Mouse (Mus musculus) G1E (cell line): ENCODE data around the gene Hipk2.

Source experiments
- CTCF ChIP-seq: IDR thresholded peaks from 2 replicates; pipeline ENCODE4 v1.5.1; 2012; ENCODE audit warnings: low read depth, low read length, inconsistent platforms, mixed read lengths
- GATA1 ChIP-seq: IDR thresholded peaks from 2 replicates; pipeline ENCODE4 v1.6.1; 2012; ENCODE audit warnings: borderline replicate concordance, low read length, inconsistent platforms, mixed read lengths
- GATA2 ChIP-seq: IDR thresholded peaks from 2 replicates; pipeline ENCODE4 v1.6.1; 2012; ENCODE audit warnings: low read depth, low read length, inconsistent platforms, borderline replicate concordance
- POLR2AphosphoS5 ChIP-seq: IDR thresholded peaks from 2 replicates; pipeline ENCODE4 v1.6.1; 2012; ENCODE audit warnings: low read depth, low read length, inconsistent platforms; ENCODE audit not compliant: insufficient replicate concordance
- TAL1 ChIP-seq: conservative IDR thresholded peaks from 2 replicates; pipeline ENCODE4 v1.6.1; 2012; ENCODE audit warnings: low read depth, low read length, inconsistent platforms, mixed read lengths

DNA sequence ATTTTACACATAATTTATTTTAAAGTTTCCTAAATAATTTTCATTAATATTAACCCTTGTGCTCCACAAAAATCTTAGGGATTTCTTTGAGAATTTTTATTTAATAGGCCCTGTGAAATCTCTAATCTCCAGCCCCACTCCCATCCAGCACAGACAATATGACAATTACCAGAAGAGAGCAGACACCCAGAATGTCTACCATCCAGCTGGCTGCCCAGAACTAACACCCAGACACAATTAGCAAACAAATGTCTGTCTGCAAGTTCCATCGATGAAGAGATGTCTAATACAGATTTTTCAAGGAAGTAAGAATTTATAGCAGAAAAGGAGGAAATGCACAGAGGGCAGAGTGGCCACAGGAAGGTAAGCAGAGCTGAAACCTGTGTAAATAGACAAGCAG lies 74.7 kb downstream of the Hipk2 start:
- TF ChIP-seq CTCF (no peak), TAL1 (no peak), GATA2 (no peak), GATA1 (no peak), POLR2AphosphoS5 (no peak)
